Mouse (Mus musculus): Measurements from ENCODE around the gene Prph. TPM values are rescaled to one million over a fixed set of nuclear protein-coding genes. Genes with fewer than 3 reads are reported as not detected.

Prph gene
- 2.0 TPM in 1 of 2 replicates, not detected in the other for total RNA-seq (2014; rRNA removed; ENCODE audit: low replicate concordance)
- polyA plus RNA-seq (2015; fragmentation: Nextera tagmentation; extraction: Ambion mirVana), result 0.07 and 0.84 TPM in 2 replicates

DNA sequence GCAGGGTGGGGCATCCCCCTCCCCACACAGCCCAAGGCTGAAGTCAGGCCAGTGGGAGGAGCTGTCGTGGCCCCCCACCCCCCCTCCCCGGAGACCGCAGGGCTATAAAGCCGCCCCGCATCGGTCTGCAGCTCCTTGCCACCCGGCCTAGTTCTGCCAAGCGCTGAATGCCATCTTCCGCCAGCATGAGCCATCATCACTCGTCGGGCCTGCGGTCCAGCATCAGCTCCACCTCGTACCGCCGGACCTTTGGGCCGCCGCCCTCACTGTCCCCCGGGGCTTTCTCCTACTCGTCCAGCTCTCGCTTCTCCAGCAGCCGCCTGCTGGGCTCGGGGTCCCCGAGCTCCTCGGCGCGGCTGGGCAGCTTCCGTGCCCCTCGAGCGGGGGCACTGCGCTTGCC lies at the start of gene Prph:
Gene Prph (plus strand): TSS at position 135 of the 400 bp plus-strand sequence.
- Histone ChIP-seq H3K4me1 (ENCODE audit: control insufficient read depth, insufficient read depth) (peaks cover 4% of the 10 kb centered on the region; the same call in 1 of the 2 replicates), H3K36me3 (replicated peaks; ENCODE audit: control insufficient read depth, insufficient read depth, low read length) (no peaks in the 10 kb centered on the region), H3K9me3 (replicated peaks; ENCODE audit: control insufficient read depth, low read length) (no peaks in the 10 kb centered on the region), H3K4me3 (ENCODE audit: low read depth, low read length) (peak within 1 kb of the TSS; percentile 40), H3K27me3 (ENCODE audit: control insufficient read depth, insufficient read depth, low read length) (peaks cover 81% of the 10 kb centered on the region), H3K4me2 (ENCODE audit: low read depth, low read length) (peak within 1 kb of the TSS; percentile 57), H3K9ac (replicated peaks; ENCODE audit: low read depth, low read length) (no peak within 1 kb of the TSS), H3K27ac (ENCODE audit: low read depth) (no peak within 1 kb of the TSS)
- WGBS, result 4% methylated on average over 30 of the region's 30 CpGs
- TF ChIP-seq CTCF (IDR thresholded peaks at IDR 0.05; ENCODE audit: low read depth), result no peak
- no peak for TF ChIP-seq EP300 (IDR thresholded peaks at IDR 0.05; ENCODE audit: low read depth)
- ATAC-seq (ENCODE audit: insufficient read depth, low read depth) (no peak), DNase-seq (ENCODE audit: low spot score) (no peak)

DNA sequence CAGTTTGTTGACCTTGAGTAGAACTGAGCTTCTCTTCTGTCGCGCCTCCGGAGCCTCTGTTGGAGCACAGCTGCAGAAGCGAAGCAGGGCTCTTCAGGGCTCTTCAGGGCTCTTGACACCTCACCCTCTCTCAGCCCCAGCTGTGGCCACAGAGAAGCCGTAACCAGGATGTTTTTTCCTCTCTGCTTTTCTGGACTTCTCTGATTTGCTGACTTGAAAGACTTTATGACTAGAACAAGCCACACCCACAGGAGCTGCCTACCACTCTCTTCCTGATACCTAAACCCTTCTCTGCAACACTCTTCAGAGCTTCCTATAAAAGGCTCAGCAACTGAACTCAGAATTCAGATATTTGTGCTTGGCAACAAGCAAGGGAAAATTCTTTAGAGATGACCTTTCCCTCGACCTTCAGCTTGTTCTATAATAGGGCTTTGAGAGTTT lies 46.2 kb upstream of the Prph start:
- DNase-seq (ENCODE audit: low spot score), result peak; percentile 57
- ATAC-seq (ENCODE audit: insufficient read depth, low read depth), result peak; percentile 59; the same call in 1 of the 2 replicates

DNA sequence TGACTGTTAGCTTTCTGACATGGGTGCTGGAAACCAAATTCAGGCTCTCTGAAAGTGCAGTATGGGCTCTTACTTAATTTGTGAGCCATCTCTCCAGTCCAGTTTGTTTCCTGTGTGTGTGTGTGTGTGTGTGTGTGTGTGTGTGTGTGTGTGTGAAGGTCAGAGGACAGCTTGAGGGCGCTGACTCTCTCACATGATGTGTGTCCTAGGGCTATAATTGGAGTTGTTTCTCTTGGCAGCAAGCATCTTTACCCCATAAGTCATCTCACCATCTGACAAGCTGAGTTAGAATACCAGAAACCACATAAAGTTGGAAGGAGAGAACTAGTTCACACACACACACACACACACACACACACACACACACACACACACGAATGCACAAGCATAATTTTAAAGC lies 44.1 kb upstream of the Prph start:
- peak; percentile 61 for DNase-seq (ENCODE audit: low spot score)
- peak overlapping the region; percentile 20; the same call in 1 of the 2 replicates for H3K27ac ChIP-seq (ENCODE audit: low read depth)
- no peaks in the 10 kb centered on the region for H3K9me3 ChIP-seq (replicated peaks; ENCODE audit: control insufficient read depth, low read length)
- H3K4me2 ChIP-seq (ENCODE audit: low read depth, low read length), result no peak overlapping the region
- peak; percentile 66; the same call in 1 of the 2 replicates for ATAC-seq (ENCODE audit: insufficient read depth, low read depth)
- H3K27me3 ChIP-seq (ENCODE audit: control insufficient read depth, insufficient read depth, low read length), result no peaks in the 10 kb centered on the region
- H3K4me1 ChIP-seq (ENCODE audit: control insufficient read depth, insufficient read depth), result peaks cover 10% of the 10 kb centered on the region; the same call in 1 of the 2 replicates
- WGBS, result 41% methylated on average over 2 of the region's 2 CpGs
- H3K36me3 ChIP-seq (replicated peaks; ENCODE audit: control insufficient read depth, insufficient read depth, low read length), result no peaks in the 10 kb centered on the region
- H3K9ac ChIP-seq (replicated peaks; ENCODE audit: low read depth, low read length), result no peak overlapping the region
- H3K4me3 ChIP-seq (ENCODE audit: low read depth, low read length), result no peak overlapping the region
- TF ChIP-seq EP300 (IDR thresholded peaks at IDR 0.05; ENCODE audit: low read depth) (0 out of 2 replicates have a peak, but pooled peaks have one; percentile 23), CTCF (IDR thresholded peaks at IDR 0.05; ENCODE audit: low read depth) (no peak)

More for the DNA sequence above, 46.2 kb upstream of the Prph start:
- WGBS, result 17% methylated on average over 6 of the region's 6 CpGs
- Histone ChIP-seq H3K27ac (ENCODE audit: low read depth) (peak overlapping the region; percentile 70), H3K9ac (replicated peaks; ENCODE audit: low read depth, low read length) (no peak overlapping the region), H3K4me1 (ENCODE audit: control insufficient read depth, insufficient read depth) (peaks cover 10% of the 10 kb centered on the region; the same call in 1 of the 2 replicates), H3K36me3 (replicated peaks; ENCODE audit: control insufficient read depth, insufficient read depth, low read length) (no peaks in the 10 kb centered on the region), H3K4me3 (ENCODE audit: low read depth, low read length) (no peak overlapping the region), H3K4me2 (ENCODE audit: low read depth, low read length) (no peak overlapping the region), H3K27me3 (ENCODE audit: control insufficient read depth, insufficient read depth, low read length) (no peaks in the 10 kb centered on the region), H3K9me3 (replicated peaks; ENCODE audit: control insufficient read depth, low read length) (peaks cover 2% of the 10 kb centered on the region; the same call in 1 of the 2 replicates)
- TF ChIP-seq CTCF (IDR thresholded peaks at IDR 0.05; ENCODE audit: low read depth), result no peak
- no peak for TF ChIP-seq EP300 (IDR thresholded peaks at IDR 0.05; ENCODE audit: low read depth)

DNA sequence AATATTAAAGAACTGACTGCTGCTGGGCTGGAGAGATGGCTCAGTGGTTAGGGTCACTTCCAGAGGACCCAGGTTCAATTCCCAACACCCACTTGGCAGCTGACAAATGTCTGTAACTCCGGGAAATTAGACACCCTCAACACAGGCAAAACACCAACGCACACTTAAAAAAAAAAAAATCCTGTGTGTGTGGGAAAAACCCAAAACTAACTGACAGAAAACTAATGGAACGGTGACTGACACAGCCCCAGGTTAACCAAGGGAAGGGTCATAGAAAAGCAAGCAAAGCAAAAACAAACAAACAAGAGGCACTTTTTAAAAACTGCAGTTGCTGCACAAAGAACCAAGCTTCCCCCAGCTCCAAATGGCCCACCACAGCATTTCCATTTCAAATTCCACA lies 43.0 kb upstream of the Prph start:
- Histone ChIP-seq H3K4me2 (ENCODE audit: low read depth, low read length) (no peak overlapping the region), H3K9me3 (replicated peaks; ENCODE audit: control insufficient read depth, low read length) (no peaks in the 10 kb centered on the region), H3K36me3 (replicated peaks; ENCODE audit: control insufficient read depth, insufficient read depth, low read length) (no peaks in the 10 kb centered on the region), H3K27ac (ENCODE audit: low read depth) (no peak overlapping the region), H3K27me3 (ENCODE audit: control insufficient read depth, insufficient read depth, low read length) (no peaks in the 10 kb centered on the region), H3K4me3 (ENCODE audit: low read depth, low read length) (no peak overlapping the region), H3K9ac (replicated peaks; ENCODE audit: low read depth, low read length) (no peak overlapping the region), H3K4me1 (ENCODE audit: control insufficient read depth, insufficient read depth) (peaks cover 10% of the 10 kb centered on the region; the same call in 1 of the 2 replicates)
- TF ChIP-seq EP300 (IDR thresholded peaks at IDR 0.05; ENCODE audit: low read depth) (no peak), CTCF (IDR thresholded peaks at IDR 0.05; ENCODE audit: low read depth) (no peak)
- DNase-seq (ENCODE audit: low spot score) (no peak), ATAC-seq (ENCODE audit: insufficient read depth, low read depth) (no peak)
- WGBS, result 80% methylated on average over 3 of the region's 3 CpGs

DNA sequence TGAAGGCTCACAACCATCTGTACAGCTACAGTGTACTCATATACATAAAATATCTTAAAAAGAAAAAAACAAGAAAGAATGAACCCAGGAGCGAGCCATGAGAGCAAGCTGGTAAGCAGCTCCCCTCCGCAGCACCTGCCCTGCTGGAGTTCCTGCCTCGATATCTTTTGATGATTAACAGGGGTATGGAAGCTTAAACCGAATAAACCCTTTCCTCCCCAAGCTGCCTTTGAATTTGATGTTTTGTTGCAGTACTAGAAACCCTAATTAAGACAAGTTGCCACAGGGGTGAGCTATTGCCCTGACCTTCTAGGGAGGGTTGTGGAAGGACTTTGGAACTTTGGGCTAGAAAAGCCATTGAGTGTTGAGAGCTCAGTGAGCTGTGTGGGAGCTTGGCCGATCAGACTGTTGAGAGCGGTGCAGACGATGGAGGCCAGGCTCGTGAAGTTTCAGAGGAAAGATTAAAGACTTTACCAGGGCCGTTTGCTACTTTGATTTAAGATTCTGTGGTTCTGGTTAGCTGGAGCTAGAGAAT lies 40.4 kb upstream of the Prph start:
- ATAC-seq (ENCODE audit: insufficient read depth, low read depth), result no peak
- TF ChIP-seq CTCF (IDR thresholded peaks at IDR 0.05; ENCODE audit: low read depth) (no peak), EP300 (IDR thresholded peaks at IDR 0.05; ENCODE audit: low read depth) (no peak)
- 44% methylated on average over 9 of the region's 9 CpGs for WGBS
- Histone ChIP-seq H3K27me3 (ENCODE audit: control insufficient read depth, insufficient read depth, low read length) (no peaks in the 10 kb centered on the region), H3K9ac (replicated peaks; ENCODE audit: low read depth, low read length) (no peak overlapping the region), H3K27ac (ENCODE audit: low read depth) (no peak overlapping the region), H3K36me3 (replicated peaks; ENCODE audit: control insufficient read depth, insufficient read depth, low read length) (no peaks in the 10 kb centered on the region), H3K4me1 (ENCODE audit: control insufficient read depth, insufficient read depth) (no peaks in the 10 kb centered on the region), H3K9me3 (replicated peaks; ENCODE audit: control insufficient read depth, low read length) (no peaks in the 10 kb centered on the region), H3K4me3 (ENCODE audit: low read depth, low read length) (no peak overlapping the region), H3K4me2 (ENCODE audit: low read depth, low read length) (no peak overlapping the region)
- no peak for DNase-seq (ENCODE audit: low spot score)
